Mouse (Mus musculus) lung, embryonic 15.5 days (tissue): ENCODE measurements around the gene Diras2. TPM values are rescaled to one million over a fixed set of nuclear protein-coding genes. Genes with fewer than 3 reads are reported as not detected.

Experiments used
- ATAC-seq: fragments of 200-750 bp; cut with Nextera tagmentation; 2 replicates; pipeline ENCODE4 v1.8.0; 2017; ENCODE audit warnings: moderate number of reproducible peaks, borderline replicate concordance; ENCODE audit not compliant: low FRiP score, low TSS enrichment; ENCODE audit errors: extremely low read depth
- H3K27ac ChIP-seq: fragments of 300-500 bp; sonication (generic); 2 replicates; pipeline ENCODE4 v1.5.1; 2015; ENCODE audit warnings: moderate library complexity, mild to moderate bottlenecking, inconsistent platforms
- H3K27me3 ChIP-seq: fragments of 300-500 bp; sonication (generic); 2 replicates; pipeline ENCODE4 v1.6.1; 2015; ENCODE audit warnings: inconsistent platforms
- H3K36me3 ChIP-seq: fragments of 300-500 bp; sonication (generic); 2 replicates; pipeline ENCODE4 v1.6.1; 2015; ENCODE audit warnings: inconsistent platforms
- H3K4me1 ChIP-seq: fragments of 300-500 bp; sonication (generic); 2 replicates; pipeline ENCODE4 v1.6.1; 2015; ENCODE audit warnings: inconsistent platforms
- H3K4me2 ChIP-seq: fragments of 300-500 bp; sonication (generic); 2 replicates; pipeline ENCODE4 v1.6.1; 2015; ENCODE audit warnings: inconsistent platforms, mild to moderate bottlenecking, moderate library complexity
- H3K4me3 ChIP-seq: fragments of 300-500 bp; sonication (generic); 2 replicates; pipeline ENCODE4 v1.5.1; 2015; ENCODE audit warnings: mild to moderate bottlenecking, inconsistent platforms
- H3K9ac ChIP-seq: fragments of 300-500 bp; sonication (generic); 2 replicates; pipeline ENCODE4 v1.6.1; 2015; ENCODE audit warnings: inconsistent platforms
- H3K9me3 ChIP-seq: fragments of 300-500 bp; sonication (generic); 2 replicates; pipeline ENCODE4 v1.6.1; 2016; ENCODE audit warnings: inconsistent platforms
- WGBS: fragments of 180-500 bp; shearing (Covaris S2); methylation state at CpG from one replicate; pipeline ENCODE4 v1.1.7; 2015; 5-methylcytosine and 5-hydroxymethylcytosine counted together
- polyA plus RNA-seq: library from polyadenylated mRNA; unstranded; fragments of >200 nt; fragmentation: Nextera tagmentation; extraction: Ambion mirVana; gene quantifications from 2 replicates; pipeline ENCODE4 v1.2.1, GENCODE M21; 2015

Diras2 gene
- polyA plus RNA-seq, 1 experiment from 2014 or later = 0.36 TPM

GRCm38 (mm10) chr13:52569194-52569769 is 38.2 kb upstream of the Diras2 start:
- Histone ChIP-seq H3K4me3 (no peak overlapping the region), H3K27me3 (no peaks in the 10 kb centered on the region), H3K9ac (no peak overlapping the region), H3K9me3 (no peaks in the 10 kb centered on the region), H3K4me2 (no peak overlapping the region), H3K4me1 (0 out of 2 replicates have a peak, but pooled peaks cover 6% of the 10 kb centered on the region), H3K36me3 (no peaks in the 10 kb centered on the region), H3K27ac (no peak overlapping the region)
- ATAC-seq = no peak
- 40% methylated on average over 8 of the region's 8 CpGs for WGBS

GRCm38 (mm10) chr13:52566777-52567176 is 35.7 kb upstream of the Diras2 start:
- no peak overlapping the region for H3K27ac ChIP-seq
- WGBS = 56% methylated on average over 7 of the region's 7 CpGs
- H3K4me1 ChIP-seq = 0 out of 2 replicates have a peak, but pooled peaks cover 6% of the 10 kb centered on the region
- no peaks in the 10 kb centered on the region for H3K9me3 ChIP-seq
- H3K4me3 ChIP-seq = no peak overlapping the region
- ATAC-seq = no peak
- no peaks in the 10 kb centered on the region for H3K36me3 ChIP-seq
- H3K9ac ChIP-seq = no peak overlapping the region
- H3K4me2 ChIP-seq = no peak overlapping the region
- no peaks in the 10 kb centered on the region for H3K27me3 ChIP-seq

GRCm38 (mm10) chr13:52566188-52566760 is 35.2 kb upstream of the Diras2 start:
- Histone ChIP-seq H3K36me3 (no peaks in the 10 kb centered on the region), H3K27ac (no peak overlapping the region), H3K27me3 (no peaks in the 10 kb centered on the region), H3K9ac (no peak overlapping the region), H3K4me3 (no peak overlapping the region), H3K9me3 (no peaks in the 10 kb centered on the region), H3K4me1 (0 out of 2 replicates have a peak, but pooled peaks cover 6% of the 10 kb centered on the region), H3K4me2 (no peak overlapping the region)
- 86% methylated on average over 9 of the region's 9 CpGs for WGBS
- no peak for ATAC-seq

- Histone ChIP-seq H3K4me2 (no peak overlapping the region), H3K27ac (no peak overlapping the region), H3K4me1 (0 out of 2 replicates have a peak, but pooled peaks cover 6% of the 10 kb centered on the region), H3K36me3 (no peaks in the 10 kb centered on the region), H3K9me3 (no peaks in the 10 kb centered on the region), H3K27me3 (no peaks in the 10 kb centered on the region), H3K4me3 (no peak overlapping the region), H3K9ac (no peak overlapping the region)
- no peak for ATAC-seq
- 86% methylated on average over 18 of the region's 18 CpGs for WGBS
Measured at GRCm38 (mm10) chr13:52565103-52565739, 34.1 kb upstream of the Diras2 start.

GRCm38 (mm10) chr13:52562166-52562571 is 31.1 kb upstream of the Diras2 start:
- WGBS = 48% methylated on average over 4 of the region's 4 CpGs
- H3K4me3 ChIP-seq = no peak overlapping the region
- H3K4me1 ChIP-seq = no peaks in the 10 kb centered on the region
- no peaks in the 10 kb centered on the region for H3K36me3 ChIP-seq
- ATAC-seq = no peak
- no peak overlapping the region for H3K27ac ChIP-seq
- no peak overlapping the region for H3K9ac ChIP-seq
- H3K27me3 ChIP-seq = no peaks in the 10 kb centered on the region
- no peaks in the 10 kb centered on the region for H3K9me3 ChIP-seq
- no peak overlapping the region for H3K4me2 ChIP-seq

- Histone ChIP-seq H3K9me3 (no peaks in the 10 kb centered on the region), H3K27me3 (no peaks in the 10 kb centered on the region), H3K4me3 (no peak overlapping the region), H3K4me1 (no peaks in the 10 kb centered on the region), H3K9ac (no peak overlapping the region), H3K27ac (no peak overlapping the region), H3K36me3 (no peaks in the 10 kb centered on the region), H3K4me2 (no peak overlapping the region)
- ATAC-seq = no peak
- WGBS = 92% methylated on average over 8 of the region's 8 CpGs
Measured at GRCm38 (mm10) chr13:52561367-52562165, 30.5 kb upstream of the Diras2 start.

- ATAC-seq = no peak
- no peaks in the 10 kb centered on the region for H3K4me1 ChIP-seq
- no peak overlapping the region for H3K4me3 ChIP-seq
- no peaks in the 10 kb centered on the region for H3K9me3 ChIP-seq
- no peak overlapping the region for H3K9ac ChIP-seq
- no peak overlapping the region for H3K4me2 ChIP-seq
- WGBS = 48% methylated on average over 7 of the region's 7 CpGs
- H3K27ac ChIP-seq = no peak overlapping the region
- no peaks in the 10 kb centered on the region for H3K36me3 ChIP-seq
- no peaks in the 10 kb centered on the region for H3K27me3 ChIP-seq
Measured at GRCm38 (mm10) chr13:52557421-52557820, 26.3 kb upstream of the Diras2 start.

- no peak overlapping the region for H3K27ac ChIP-seq
- 76% methylated on average over 9 of the region's 9 CpGs for WGBS
- no peaks in the 10 kb centered on the region for H3K27me3 ChIP-seq
- H3K4me2 ChIP-seq = no peak overlapping the region
- H3K4me3 ChIP-seq = no peak overlapping the region
- no peak overlapping the region for H3K9ac ChIP-seq
- no peaks in the 10 kb centered on the region for H3K9me3 ChIP-seq
- no peak for ATAC-seq
- no peaks in the 10 kb centered on the region for H3K36me3 ChIP-seq
- no peaks in the 10 kb centered on the region for H3K4me1 ChIP-seq
Measured at GRCm38 (mm10) chr13:52554722-52555121, 23.6 kb upstream of the Diras2 start.

GRCm38 (mm10) chr13:52552822-52553477 is 21.9 kb upstream of the Diras2 start:
- H3K9me3 ChIP-seq = no peaks in the 10 kb centered on the region
- H3K4me2 ChIP-seq = no peak overlapping the region
- WGBS = 71% methylated on average over 9 of the region's 9 CpGs
- H3K27ac ChIP-seq = no peak overlapping the region
- H3K4me3 ChIP-seq = no peak overlapping the region
- no peaks in the 10 kb centered on the region for H3K27me3 ChIP-seq
- H3K9ac ChIP-seq = no peak overlapping the region
- ATAC-seq = no peak
- H3K4me1 ChIP-seq = no peaks in the 10 kb centered on the region
- H3K36me3 ChIP-seq = no peaks in the 10 kb centered on the region

GRCm38 (mm10) chr13:52551275-52551674 is 20.2 kb upstream of the Diras2 start:
- H3K27me3 ChIP-seq = no peaks in the 10 kb centered on the region
- WGBS = 78% methylated on average over 9 of the region's 9 CpGs
- no peak overlapping the region for H3K4me2 ChIP-seq
- H3K4me3 ChIP-seq = no peak overlapping the region
- no peaks in the 10 kb centered on the region for H3K4me1 ChIP-seq
- H3K9ac ChIP-seq = no peak overlapping the region
- H3K36me3 ChIP-seq = no peaks in the 10 kb centered on the region
- no peak overlapping the region for H3K27ac ChIP-seq
- no peak for ATAC-seq
- no peaks in the 10 kb centered on the region for H3K9me3 ChIP-seq

GRCm38 (mm10) chr13:52550690-52551193 is 19.7 kb upstream of the Diras2 start:
- Histone ChIP-seq H3K27me3 (no peaks in the 10 kb centered on the region), H3K9me3 (no peaks in the 10 kb centered on the region), H3K4me2 (no peak overlapping the region), H3K4me3 (no peak overlapping the region), H3K27ac (no peak overlapping the region), H3K4me1 (no peaks in the 10 kb centered on the region), H3K36me3 (no peaks in the 10 kb centered on the region), H3K9ac (no peak overlapping the region)
- 62% methylated on average over 5 of the region's 5 CpGs for WGBS
- ATAC-seq = no peak
